Mouse (Mus musculus) adrenal gland, adult 2 months (tissue): ENCODE measurements around the gene Slc25a39. TPM values are rescaled to one million over a fixed set of nuclear protein-coding genes. Genes with fewer than 3 reads are reported as not detected.

ENCODE experiments used
- microRNA-seq, 2 experiments: library from miRNA; unstranded; fragments of <30 nt; microRNA quantifications; one replicate each; pipeline ENCODE4 v1.2.0; 2021
- polyA plus RNA-seq: library from polyadenylated mRNA; depleted of rRNA; stranded (reverse); fragments of >200 nt; gene quantifications from 2 replicates; pipeline ENCODE4 v1.2.3, GENCODE M21; 2012; rRNA removed
- total RNA-seq, 2 experiments: library from RNA; stranded (reverse); gene quantifications; 2 replicates each; pipeline ENCODE4 v1.2.3; 2021

Gene Slc25a39
- total and polyA plus RNA-seq, 3 experiments: 504 to 1,107 (median 683) TPM

Small RNAs within 50 kb of the gene (microRNA-seq; reads per million reads assigned to microRNA genes)
- 0.22 to 0.83 reads per million in 2 experiments for gene Mir6930

Other genes with a start within 250 kb of the Slc25a39 start
- gene Lsm12, start 222.7 kb downstream of the Slc25a39 start, total RNA-seq: 100 to 1,000 TPM in 1 of 2 experiments, 10 to 100 TPM in 1; 82.6 to 108 TPM
- gene Lsm12, start 222.7 kb downstream of the Slc25a39 start, polyA plus RNA-seq: 35.8 and 40.1 TPM in 2 replicates
- gene G6pc3, start 218.3 kb downstream of the Slc25a39 start, total RNA-seq: 100 to 1,000 TPM; 140 to 149 TPM
- 254 and 297 TPM in 2 replicates for gene G6pc3, start 218.3 kb downstream of the Slc25a39 start, polyA plus RNA-seq
- 100 to 1,000 TPM in 1 of 2 experiments, 10 to 100 TPM in 1; 67.8 to 127 TPM for gene Hdac5, start 177.8 kb downstream of the Slc25a39 start, total RNA-seq
- gene Hdac5, start 177.8 kb downstream of the Slc25a39 start, polyA plus RNA-seq: 99.3 and 131 TPM in 2 replicates
- under 1 TPM; 0.35 to 0.93 TPM for gene BC030867, start 159.1 kb downstream of the Slc25a39 start, total RNA-seq
- 1.2 and 1.6 TPM in 2 replicates for gene BC030867, start 159.1 kb downstream of the Slc25a39 start, polyA plus RNA-seq
- under 1 TPM; 0.12 to 0.45 TPM for gene Asb16, start 139.2 kb downstream of the Slc25a39 start, total RNA-seq
- gene Asb16, start 139.2 kb downstream of the Slc25a39 start, polyA plus RNA-seq: 0.75 and 0.95 TPM in 2 replicates
- 10 to 100 TPM; 57.2 to 59.4 TPM for gene Tmub2, start 123.0 kb downstream of the Slc25a39 start, total RNA-seq
- 55.8 and 58.9 TPM in 2 replicates for gene Tmub2, start 123.0 kb downstream of the Slc25a39 start, polyA plus RNA-seq
- 10 to 100 TPM; 44.2 to 45.1 TPM for gene Atxn7l3, start 111.3 kb downstream of the Slc25a39 start, total RNA-seq
- gene Atxn7l3, start 111.3 kb downstream of the Slc25a39 start, polyA plus RNA-seq: 43.2 and 46.5 TPM in 2 replicates
- gene Ubtf, start 88.2 kb downstream of the Slc25a39 start, total RNA-seq: 100 to 1,000 TPM in 1 of 2 experiments, 10 to 100 TPM in 1; 95.9 to 110 TPM
- gene Ubtf, start 88.2 kb downstream of the Slc25a39 start, polyA plus RNA-seq: 24.2 and 25.4 TPM in 2 replicates
- gene Slc4a1, start 41.7 kb downstream of the Slc25a39 start, total RNA-seq: under 1 TPM; 0.35 to 0.49 TPM
- 0.02 TPM in 1 of 2 replicates, not detected in the other for gene Slc4a1, start 41.7 kb downstream of the Slc25a39 start, polyA plus RNA-seq
- 10 to 100 TPM; 36.8 to 51.7 TPM for gene Rundc3a, start 14.5 kb downstream of the Slc25a39 start, total RNA-seq
- gene Rundc3a, start 14.5 kb downstream of the Slc25a39 start, polyA plus RNA-seq: 46.3 and 77.5 TPM in 2 replicates
- 100 to 1,000 TPM; 165 to 211 TPM for gene Grn, start 22.4 kb upstream of the Slc25a39 start, total RNA-seq
- 251 and 310 TPM in 2 replicates for gene Grn, start 22.4 kb upstream of the Slc25a39 start, polyA plus RNA-seq
- 1 to 10 TPM; 2.8 to 8.3 TPM for gene Fam171a2, start 39.7 kb upstream of the Slc25a39 start, total RNA-seq
- gene Fam171a2, start 39.7 kb upstream of the Slc25a39 start, polyA plus RNA-seq: 18.1 and 22.9 TPM in 2 replicates
- 1 to 10 TPM; 2.5 to 4.1 TPM for gene Itga2b, start 62.2 kb upstream of the Slc25a39 start, total RNA-seq
- 6.6 TPM in 2 replicates for gene Itga2b, start 62.2 kb upstream of the Slc25a39 start, polyA plus RNA-seq
- 10 to 100 TPM; 23.2 to 31.4 TPM for gene Gpatch8, start 148.4 kb upstream of the Slc25a39 start, total RNA-seq
- 16.0 and 18.4 TPM in 2 replicates for gene Gpatch8, start 148.4 kb upstream of the Slc25a39 start, polyA plus RNA-seq
- gene Gm11627, start 171.5 kb upstream of the Slc25a39 start, total RNA-seq: under 1 TPM in 1 of 2 experiments, not detected in 1; 0.52 TPM
- not detected in 2 replicates for gene Gm11627, start 171.5 kb upstream of the Slc25a39 start, polyA plus RNA-seq
- gene Fzd2, start 196.4 kb upstream of the Slc25a39 start, total RNA-seq: 1 to 10 TPM; 2.0 to 9.3 TPM
- 22.8 and 23.1 TPM in 2 replicates for gene Fzd2, start 196.4 kb upstream of the Slc25a39 start, polyA plus RNA-seq